Mouse (Mus musculus): ENCODE results near the gene AI413582. TPM values are rescaled to one million over a fixed set of nuclear protein-coding genes. Genes with fewer than 3 reads are reported as not detected.

AI413582 gene
- total RNA-seq (2017): 34.3 to 57.5 TPM (median 37.8 TPM) in 3 replicates

DNA sequence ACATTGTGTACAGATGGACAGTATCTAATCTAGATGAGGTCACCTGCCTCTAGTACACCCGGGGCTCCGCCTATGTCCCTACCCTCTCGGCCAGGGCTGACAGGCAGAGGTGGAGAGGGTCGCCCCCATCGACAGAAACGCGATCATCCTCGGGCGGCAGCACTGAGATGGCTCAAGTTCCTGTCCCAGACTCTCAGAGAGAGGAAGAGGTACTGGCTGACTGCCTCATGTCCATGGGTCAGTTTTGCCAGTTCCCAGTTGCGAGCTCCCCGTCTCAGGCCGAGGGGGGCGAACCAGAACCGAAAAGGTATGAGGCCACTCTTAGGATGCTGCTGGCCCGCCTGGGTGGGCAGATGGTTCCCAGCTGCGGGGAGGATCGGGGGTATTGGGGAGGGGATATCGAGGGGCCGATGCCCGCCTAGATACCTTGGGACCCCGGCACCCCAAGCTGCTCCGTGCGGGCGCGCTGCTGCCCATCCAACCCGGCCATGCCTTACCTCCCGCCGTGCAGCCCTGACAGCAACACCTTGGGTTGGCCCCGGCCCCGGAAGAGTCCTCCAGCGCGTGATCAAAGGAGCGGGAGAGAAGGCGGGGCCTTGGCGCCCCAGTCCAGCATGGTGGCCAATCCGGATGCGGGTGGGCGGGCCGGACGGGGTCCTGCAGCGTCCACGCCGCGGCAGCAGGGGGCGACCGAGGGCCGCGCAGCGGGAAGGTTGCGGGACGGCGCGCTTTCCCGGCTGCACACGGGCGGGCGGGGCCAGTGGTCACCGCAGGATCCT is at the start of gene AI413582:
Gene AI413582, minus strand, starts transcription at position 594 of the 779 bp plus-strand sequence.
- ATAC-seq (replicated peaks; ENCODE audit: insufficient number of reproducible peaks, low FRiP score, low TSS enrichment, poor library complexity, severe bottlenecking): peak; percentile 75

DNA sequence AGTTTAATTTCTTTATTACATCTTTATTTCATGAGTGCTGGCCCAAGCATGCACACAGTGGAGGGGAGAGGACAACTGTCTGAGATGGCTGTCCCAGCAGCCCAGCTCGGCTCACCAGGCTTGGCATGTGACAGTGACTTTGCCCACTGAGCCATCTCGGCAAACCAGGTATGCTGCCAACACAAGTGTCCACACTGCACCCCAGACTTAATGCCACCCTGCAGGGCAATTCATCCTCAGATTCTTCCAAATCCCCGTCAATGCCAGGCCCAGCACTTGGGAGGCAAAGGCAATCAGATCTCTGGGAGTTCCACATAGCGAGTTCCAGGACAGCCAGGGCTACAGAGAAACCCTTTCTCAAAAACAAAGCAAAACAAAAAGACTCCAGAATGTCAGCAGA is 47.5 kb upstream of the AI413582 start:
- ATAC-seq (replicated peaks; ENCODE audit: insufficient number of reproducible peaks, low FRiP score, low TSS enrichment, poor library complexity, severe bottlenecking): no peak

DNA sequence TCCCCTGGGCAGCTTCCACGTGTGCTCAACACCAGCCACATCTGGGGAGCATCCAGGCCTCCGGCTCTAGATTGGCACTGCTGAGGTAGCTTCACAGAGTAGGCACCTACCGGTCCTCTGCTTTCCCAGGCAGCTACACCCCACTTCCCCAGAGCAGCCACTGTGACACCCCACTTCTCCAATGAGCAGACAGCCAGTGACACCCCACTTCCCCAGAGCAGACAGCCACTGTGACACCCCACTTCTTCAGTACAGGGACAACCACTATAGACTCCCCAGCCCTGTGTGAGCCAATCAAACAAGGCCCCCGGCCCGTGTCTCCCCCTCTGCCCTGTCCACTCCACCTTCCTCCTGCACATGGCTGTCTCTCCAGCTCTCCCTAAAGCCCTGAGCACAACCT is 46.4 kb upstream of the AI413582 start:
- peak; percentile 64 for ATAC-seq (replicated peaks; ENCODE audit: insufficient number of reproducible peaks, low FRiP score, low TSS enrichment, poor library complexity, severe bottlenecking)

DNA sequence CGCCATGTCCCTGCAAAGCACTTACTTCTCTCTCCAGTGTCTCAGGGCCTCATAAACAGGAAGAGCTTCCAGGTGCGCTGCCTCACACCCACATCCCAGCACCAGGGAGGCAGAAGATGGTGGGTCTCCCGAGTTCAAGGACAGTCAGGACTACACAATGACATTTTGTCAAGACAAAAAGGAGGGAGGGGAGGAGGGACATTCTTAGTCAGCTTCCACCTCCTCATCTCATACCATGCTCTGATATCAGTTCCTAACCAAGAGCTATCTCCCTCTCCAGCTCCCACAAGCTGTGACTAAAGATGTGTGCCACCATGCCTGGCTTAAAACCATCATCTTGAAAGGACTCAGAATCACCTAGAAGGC is 45.9 kb upstream of the AI413582 start:
- no peak for ATAC-seq (replicated peaks; ENCODE audit: insufficient number of reproducible peaks, low FRiP score, low TSS enrichment, poor library complexity, severe bottlenecking)

DNA sequence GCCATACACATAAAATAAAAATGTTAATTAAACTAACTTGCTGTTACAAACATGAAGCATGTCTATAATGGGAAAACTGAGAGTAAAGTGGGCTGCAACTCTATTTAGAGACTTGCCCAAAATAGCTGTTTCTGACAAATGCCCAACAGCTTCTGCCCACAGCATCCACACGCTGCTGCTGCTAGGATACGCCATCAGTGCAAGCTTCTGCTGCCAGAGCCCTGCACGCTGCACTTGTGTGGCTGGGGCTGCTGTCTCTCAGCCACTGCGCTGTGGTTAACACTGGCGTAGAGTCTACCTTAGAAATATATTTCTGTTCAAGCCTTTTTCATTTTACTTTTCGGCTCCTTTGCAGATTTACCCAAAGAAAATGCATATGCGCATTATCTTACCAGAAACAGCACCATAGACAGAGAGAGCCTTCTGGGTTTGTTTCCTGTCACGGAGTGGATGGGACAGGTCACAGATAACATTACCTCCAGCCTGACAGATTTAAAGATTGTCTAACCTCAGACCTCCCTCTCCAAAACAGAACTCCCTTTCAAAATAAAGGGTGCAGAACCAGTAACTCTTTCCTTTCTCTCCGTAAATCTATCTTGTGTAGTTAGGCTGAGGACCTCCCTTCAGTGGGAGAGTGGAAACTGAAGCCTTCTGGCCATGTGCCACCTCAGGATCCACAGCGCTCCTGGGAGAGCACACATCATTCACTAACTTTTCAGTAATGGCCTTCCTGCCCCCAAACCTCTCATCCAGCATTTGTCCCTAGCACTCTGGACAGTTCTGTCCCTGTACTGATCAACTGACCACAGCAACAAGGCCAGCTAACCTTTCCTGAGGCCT is 45.3 kb upstream of the AI413582 start:
- no peak for ATAC-seq (replicated peaks; ENCODE audit: insufficient number of reproducible peaks, low FRiP score, low TSS enrichment, poor library complexity, severe bottlenecking)

DNA sequence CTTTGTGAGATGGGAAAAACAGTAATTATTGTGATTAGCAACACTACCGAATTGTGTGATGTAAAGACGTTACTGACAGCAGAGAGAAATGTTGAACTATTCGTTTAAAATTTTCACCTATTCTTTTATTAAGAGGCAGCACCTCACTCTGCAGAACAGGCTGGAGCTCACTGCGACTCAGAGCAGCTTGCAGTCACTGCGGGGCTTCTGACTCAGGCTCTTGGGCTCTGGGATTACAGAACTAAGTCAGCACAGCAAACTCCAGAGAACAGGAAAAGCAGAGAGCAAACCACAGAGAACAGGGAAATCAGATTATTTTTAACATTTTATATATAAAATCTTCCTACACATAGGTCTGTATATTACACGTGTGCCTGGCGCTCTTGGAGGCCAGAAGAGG is 44.0 kb upstream of the AI413582 start:
- no peak for ATAC-seq (replicated peaks; ENCODE audit: insufficient number of reproducible peaks, low FRiP score, low TSS enrichment, poor library complexity, severe bottlenecking)

DNA sequence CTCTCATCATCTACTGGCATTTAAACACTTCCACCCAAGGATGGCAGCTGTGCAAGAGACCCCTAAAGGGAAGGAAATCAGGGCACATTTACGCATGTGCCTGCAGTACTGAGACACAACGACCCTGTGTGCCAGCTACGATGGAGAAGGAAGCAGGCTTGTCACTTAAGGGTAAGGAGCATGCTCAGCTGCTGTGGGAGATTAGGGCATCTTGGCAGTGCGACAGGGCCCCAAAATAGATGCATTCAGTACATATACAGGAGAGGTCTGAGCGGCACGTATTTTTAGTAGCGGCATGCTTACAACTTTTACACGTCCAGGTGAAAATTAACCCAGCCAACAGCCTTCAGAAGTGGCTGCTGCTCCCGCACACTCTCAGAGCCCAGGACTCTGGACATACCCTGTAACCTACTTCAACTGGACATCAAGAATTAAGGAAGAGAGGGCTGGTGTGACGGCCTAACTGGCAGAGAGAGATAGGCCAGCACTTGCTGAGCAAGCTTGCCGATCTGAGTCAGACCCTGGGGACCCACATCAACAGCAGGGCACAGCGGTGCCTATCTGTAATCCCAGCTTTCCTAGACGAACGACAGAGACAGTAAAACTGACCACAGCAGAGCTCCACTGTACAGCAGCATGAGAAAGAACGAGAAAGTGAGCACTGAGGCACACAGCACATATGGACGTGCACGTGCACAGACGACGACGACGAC is 38.1 kb upstream of the AI413582 start:
- ATAC-seq (replicated peaks; ENCODE audit: insufficient number of reproducible peaks, low FRiP score, low TSS enrichment, poor library complexity, severe bottlenecking): no peak

DNA sequence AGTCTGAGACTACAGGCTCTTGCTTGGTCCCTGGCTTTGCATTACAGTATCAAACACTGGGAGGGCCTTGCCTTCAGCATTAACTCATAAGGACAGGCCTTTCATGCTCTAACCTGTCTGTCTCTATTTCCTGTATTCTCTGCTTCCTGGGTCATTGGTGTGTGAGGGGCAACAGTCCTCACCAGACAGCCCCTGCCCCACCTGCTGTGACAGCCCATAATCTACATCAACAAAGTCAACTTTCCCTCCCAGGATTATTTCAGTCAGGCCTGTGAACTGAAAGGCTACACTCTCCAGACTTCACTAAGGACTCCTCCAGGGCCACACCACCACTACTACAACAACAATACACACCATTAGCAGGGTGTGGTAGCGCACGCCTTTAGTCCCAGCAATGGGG is 37.5 kb upstream of the AI413582 start:
- ATAC-seq (replicated peaks; ENCODE audit: insufficient number of reproducible peaks, low FRiP score, low TSS enrichment, poor library complexity, severe bottlenecking): no peak

DNA sequence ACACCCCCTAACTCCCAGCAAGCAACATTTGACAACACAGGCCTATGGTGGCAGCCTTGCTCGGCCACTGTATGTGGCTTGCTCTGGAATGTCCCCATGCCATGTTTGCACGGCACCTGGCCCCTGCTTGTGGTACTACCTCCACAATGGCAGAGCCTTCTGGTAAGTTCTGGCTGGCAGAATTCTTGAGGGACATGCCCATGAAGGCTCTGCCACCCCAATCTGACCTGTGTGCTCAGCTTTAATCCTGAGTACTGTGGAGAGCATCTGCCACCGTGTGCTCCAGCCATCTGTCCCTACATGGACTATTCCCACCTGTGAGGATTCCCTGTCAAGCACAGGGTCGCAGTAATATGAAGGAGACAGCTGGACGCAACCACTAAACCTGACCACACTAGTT is 35.3 kb upstream of the AI413582 start:
- ATAC-seq (replicated peaks; ENCODE audit: insufficient number of reproducible peaks, low FRiP score, low TSS enrichment, poor library complexity, severe bottlenecking): no peak

DNA sequence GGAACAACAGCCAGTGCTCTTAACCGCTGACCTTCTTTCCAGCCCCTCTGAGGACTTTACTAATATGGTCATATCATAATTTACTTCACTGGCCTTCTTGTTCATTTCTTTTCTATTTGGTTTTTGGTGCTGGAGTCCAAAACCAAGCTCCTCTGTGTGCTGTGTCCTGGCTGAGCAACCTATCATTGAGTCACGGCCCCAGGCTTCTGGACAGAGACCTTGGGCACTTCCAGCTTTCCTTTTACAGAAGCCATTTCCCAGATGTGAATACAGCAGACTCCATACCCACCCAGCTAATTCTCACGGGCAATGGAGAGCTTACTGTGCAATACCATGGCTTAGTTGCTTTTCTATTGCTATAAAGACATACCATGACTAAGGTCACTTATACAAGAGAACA is 34.7 kb upstream of the AI413582 start:
- ATAC-seq (replicated peaks; ENCODE audit: insufficient number of reproducible peaks, low FRiP score, low TSS enrichment, poor library complexity, severe bottlenecking): no peak

DNA sequence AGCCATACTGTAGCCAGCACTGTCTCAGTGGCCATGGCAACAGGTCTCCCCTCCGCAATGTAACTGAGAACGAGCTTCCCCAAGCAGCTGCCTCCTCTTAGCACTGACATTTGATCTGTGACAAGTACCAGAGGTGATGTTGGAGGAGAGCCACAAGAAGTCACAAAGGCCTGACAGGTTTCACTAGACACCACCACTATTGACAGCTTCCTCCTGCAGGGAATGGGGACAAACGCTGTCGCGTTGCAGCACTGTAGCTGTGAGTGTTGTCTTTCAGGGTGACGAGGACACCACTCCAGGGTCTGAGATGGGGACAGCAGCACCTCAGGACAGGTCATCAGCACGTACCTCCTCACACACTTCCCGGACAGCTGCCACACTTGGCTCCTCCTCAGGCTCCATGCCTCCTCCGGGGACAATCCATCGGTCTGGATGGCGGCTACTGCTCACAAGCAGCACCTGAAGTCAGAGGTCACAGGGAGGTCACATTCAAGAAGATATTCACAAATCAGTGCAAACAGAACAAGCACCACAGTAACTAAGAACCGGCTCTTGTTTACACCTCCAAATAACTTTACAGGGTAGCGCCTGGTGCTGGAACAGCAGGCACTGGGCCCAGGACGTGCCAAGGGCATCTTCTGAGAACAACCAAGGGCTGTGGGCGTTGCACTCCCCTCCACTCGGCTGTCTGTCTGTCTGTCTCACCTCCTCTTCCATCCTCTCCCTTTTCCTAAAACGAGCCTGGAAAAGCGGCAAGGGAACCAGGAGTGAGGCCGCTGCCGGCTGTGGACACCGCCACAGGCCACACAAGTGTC is 31.0 kb upstream of the AI413582 start:
- no peak for ATAC-seq (replicated peaks; ENCODE audit: insufficient number of reproducible peaks, low FRiP score, low TSS enrichment, poor library complexity, severe bottlenecking)

DNA sequence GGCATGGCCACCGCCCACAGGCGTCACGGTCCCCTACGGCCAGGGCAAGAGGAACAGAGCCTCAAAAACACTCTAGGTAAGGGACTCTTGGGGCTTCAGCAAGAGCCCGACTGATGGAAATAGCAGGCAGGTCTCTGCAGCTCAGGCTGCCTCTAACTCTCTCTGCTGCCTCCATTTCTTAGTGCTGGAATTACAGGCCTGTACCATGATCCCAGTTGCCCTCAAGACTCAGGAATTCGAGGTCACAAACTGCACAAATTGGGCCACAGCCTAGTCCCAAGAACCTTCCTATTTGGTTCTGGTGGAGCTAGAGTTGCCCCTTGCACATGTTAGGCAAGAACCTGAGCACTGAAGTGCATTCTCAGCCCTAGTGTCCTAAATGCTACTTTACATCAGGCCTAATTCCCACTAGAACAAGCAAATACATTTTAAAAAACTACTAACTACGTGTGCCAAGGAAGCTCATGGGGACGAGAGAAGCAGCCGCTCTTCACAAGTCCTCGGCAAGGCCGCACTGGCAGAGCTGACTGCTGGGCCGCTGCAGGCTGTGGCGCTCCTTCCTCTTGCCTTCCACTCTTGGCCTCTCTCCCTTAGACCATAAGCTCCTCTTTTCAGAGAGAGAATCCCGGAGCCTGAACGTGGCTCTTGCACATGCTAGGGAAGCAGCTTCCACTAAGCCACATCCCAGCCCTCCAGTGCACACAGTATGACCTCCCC is 30.3 kb upstream of the AI413582 start:
- no peak for ATAC-seq (replicated peaks; ENCODE audit: insufficient number of reproducible peaks, low FRiP score, low TSS enrichment, poor library complexity, severe bottlenecking)

DNA sequence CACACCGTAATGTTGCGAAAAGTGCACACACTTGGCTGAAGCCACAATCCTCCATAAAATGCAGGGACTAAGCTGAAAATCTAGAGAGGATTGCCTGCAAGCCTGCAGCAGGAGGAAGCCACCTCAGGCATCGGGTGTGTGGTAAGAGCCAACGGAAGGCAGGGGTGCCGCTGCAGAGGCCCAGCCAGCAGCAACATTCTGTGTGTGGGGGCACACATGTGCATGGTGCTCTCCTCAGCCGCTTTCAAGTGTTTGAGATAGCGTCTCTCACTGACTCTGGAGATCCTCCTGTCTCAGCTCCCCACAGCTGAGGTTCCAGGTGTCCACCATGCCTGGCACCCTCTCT is 27.0 kb upstream of the AI413582 start:
- ATAC-seq (replicated peaks; ENCODE audit: insufficient number of reproducible peaks, low FRiP score, low TSS enrichment, poor library complexity, severe bottlenecking): no peak

DNA sequence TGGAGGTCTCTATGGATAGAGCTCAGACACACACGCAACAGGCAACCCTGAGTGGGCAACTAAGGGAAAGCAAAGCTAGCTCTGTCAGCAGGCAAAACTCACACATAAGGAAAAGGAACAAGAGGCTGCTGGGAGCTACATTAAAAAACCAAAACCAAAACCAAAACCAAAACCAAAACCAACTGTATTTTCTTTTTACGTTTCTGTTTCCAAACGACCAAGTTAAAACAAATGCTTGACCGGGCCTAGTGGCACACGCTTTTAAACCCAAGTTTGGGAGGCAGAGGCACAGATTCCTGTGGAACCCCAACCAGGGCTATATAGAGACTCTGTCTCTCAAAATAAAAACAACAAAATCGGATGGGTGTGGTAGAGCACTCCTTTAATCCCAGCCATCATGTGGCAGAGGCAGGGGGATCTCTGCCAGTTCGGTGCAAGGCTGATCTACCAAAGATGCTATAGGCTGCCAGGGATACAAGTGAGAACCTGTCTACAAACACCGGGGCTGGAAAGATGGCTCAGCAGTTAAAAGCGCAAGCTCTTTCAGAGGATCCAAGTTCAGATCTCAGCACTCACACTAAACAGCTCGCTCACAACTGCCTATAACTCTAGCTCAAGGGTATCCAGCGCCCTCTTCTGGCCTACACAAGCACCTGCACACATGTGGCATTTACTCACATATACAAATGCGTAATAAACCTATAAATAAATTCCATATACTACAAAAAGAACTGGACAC is 26.4 kb upstream of the AI413582 start:
- no peak for ATAC-seq (replicated peaks; ENCODE audit: insufficient number of reproducible peaks, low FRiP score, low TSS enrichment, poor library complexity, severe bottlenecking)

DNA sequence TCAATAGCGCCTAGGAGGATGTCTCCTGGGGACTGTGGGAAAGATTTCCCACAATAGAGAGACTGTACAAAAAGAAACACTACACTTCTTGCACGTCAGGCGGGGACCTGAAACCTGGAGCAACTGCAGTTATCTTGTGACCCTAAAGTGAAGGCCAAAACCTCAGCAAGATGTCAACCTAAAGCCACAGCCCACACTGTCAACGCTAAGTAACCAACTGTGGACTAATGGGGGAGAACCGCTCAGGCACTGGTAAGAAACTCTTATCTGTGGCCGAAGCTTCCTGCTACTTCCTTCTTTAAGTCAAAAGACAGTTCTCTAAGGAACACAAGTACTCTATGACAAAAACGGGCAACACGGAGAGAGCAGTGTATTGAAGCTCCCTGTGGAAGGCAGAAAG is 22.7 kb upstream of the AI413582 start:
- peak; percentile 37 for ATAC-seq (replicated peaks; ENCODE audit: insufficient number of reproducible peaks, low FRiP score, low TSS enrichment, poor library complexity, severe bottlenecking)

DNA sequence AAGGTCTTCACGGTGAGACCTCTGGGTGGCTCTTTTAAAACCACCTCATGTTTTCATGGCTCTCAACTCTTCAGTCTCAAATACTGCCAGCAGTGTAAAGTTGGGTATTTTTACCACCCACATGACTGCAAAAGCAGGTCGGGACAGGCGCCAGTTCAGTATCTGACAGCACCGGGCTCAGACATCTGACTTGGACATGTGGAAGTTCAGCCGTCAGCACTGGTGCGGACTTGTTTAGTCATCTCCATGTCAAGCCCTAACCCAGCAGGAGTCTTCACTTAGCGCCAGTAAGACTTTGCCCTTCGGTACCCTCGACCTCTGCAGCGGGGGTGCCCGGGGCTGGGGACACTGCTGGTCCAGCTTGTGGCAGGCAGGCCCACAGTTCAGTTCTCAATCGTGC is 21.7 kb upstream of the AI413582 start:
- ATAC-seq (replicated peaks; ENCODE audit: insufficient number of reproducible peaks, low FRiP score, low TSS enrichment, poor library complexity, severe bottlenecking): no peak

DNA sequence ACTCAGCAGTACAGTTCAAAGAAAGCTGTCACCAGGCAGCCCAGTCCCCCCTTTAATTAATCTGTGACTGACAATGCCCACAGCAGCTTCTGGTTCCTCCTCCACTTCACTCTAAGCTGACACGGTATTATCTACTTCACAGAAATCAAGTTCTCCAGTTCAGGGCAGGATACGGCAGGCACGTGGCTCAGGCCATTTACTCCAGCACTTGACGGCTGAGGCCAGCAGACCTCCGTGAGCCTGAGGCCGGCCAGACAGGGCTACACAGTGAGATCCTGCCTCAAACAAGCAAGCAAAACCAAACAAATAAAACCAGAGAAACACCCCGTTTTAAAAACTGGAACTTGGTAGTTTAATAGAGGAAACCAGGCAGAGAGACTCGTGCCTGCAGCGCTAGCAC is 21.1 kb upstream of the AI413582 start:
- no peak for ATAC-seq (replicated peaks; ENCODE audit: insufficient number of reproducible peaks, low FRiP score, low TSS enrichment, poor library complexity, severe bottlenecking)
